Mouse (Mus musculus): Measurements from ENCODE around the gene Tmem210. TPM values are rescaled to one million over a fixed set of nuclear protein-coding genes. Genes with fewer than 3 reads are reported as not detected.

Tmem210 gene
- polyA plus RNA-seq, 1 experiment = not detected

DNA sequence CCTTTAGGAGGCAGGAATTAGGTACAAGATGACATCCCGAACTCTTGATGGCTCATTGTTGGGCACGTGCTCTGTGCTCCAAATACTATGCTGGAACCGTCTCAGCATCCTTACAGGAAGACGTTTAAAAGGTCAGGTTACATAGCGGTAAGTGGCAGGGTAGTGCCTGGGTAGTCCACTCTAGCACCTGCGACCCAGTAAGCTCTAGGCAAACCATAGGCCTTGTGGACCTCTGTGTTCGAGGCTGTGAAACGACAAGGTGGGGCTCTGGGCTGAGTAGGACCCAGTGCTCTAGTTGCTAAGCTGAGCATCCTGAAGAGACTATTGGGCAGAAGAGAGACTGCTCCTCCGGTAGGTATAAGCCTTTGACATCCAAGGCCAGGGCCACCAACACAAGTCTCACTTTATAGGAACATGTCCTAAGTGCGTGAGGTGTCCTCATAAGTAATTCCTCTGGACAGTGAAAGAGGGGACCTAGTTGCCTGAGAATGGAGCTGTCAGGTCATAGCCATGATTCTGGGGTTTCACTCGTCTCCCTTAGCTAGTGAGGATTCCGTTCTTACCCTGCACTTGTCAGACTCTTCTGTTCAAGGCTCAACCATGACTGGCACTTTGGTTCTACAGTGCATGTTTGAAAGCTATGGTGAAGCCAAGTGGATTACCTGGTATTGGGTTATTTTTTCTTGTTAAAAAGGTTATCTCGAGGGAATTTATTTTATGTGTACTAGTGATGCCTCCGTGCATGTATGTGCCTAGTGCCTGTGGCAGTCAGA, 17.8 kb downstream of the Tmem210 start:
- WGBS = 51% methylated on average over 14 of the region's 14 CpGs
- H3K27me3 ChIP-seq (replicated peaks; ENCODE audit: control insufficient read depth, insufficient read depth, low read length) = no peaks in the 10 kb centered on the region

DNA sequence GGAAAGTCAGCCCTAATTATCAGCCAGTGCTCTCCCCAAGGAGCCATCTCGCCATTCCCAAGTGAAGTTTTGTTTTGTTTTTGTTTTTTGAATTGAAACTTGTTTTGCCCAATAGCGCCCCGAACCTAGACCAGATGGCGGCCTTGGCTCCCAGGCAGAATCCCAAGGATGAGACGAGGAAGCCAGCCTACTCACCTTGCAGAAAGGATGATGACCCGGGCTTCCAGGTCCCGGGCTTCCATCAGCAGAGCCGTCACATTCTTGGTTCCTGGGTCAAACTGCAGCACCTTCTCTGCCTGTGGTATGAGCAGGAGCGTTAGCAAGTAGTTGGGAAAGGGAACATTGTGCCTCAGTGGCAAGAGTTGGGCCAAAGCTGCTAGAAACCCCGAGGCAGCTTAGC, 22.2 kb downstream of the Tmem210 start:
- H3K4me3 ChIP-seq (ENCODE audit: insufficient read depth, low read depth, low read length) = no peak overlapping the region
- H3K36me3 ChIP-seq (ENCODE audit: control insufficient read depth, insufficient read depth, low read length) = no peaks in the 10 kb centered on the region
- 59% methylated on average over 10 of the region's 10 CpGs for WGBS
- no peak for DNase-seq
- TF ChIP-seq CTCF (conservative IDR thresholded peaks at IDR 0.05; ENCODE audit: insufficient read depth, insufficient read length, low read depth, low read length) = no peak
- no peak for TF ChIP-seq POLR2A (IDR thresholded peaks at IDR 0.05; ENCODE audit: low read depth, low read length)
- H3K27me3 ChIP-seq (replicated peaks; ENCODE audit: control insufficient read depth, insufficient read depth, low read length) = 0 out of 2 replicates have a peak, but pooled peaks cover 4% of the 10 kb centered on the region
- H3K27ac ChIP-seq (ENCODE audit: insufficient read depth, low read depth, low read length) = no peak overlapping the region
- H3K4me1 ChIP-seq (ENCODE audit: control insufficient read depth, insufficient read depth, low read length) = no peaks in the 10 kb centered on the region

More for the DNA sequence above, 17.8 kb downstream of the Tmem210 start:
- no peaks in the 10 kb centered on the region for H3K36me3 ChIP-seq (ENCODE audit: control insufficient read depth, insufficient read depth, low read length)
- H3K4me1 ChIP-seq (ENCODE audit: control insufficient read depth, insufficient read depth, low read length) = no peaks in the 10 kb centered on the region
- no peak for DNase-seq
- H3K4me3 ChIP-seq (ENCODE audit: insufficient read depth, low read depth, low read length) = no peak overlapping the region
- TF ChIP-seq POLR2A (IDR thresholded peaks at IDR 0.05; ENCODE audit: low read depth, low read length) (no peak), CTCF (conservative IDR thresholded peaks at IDR 0.05; ENCODE audit: insufficient read depth, insufficient read length, low read depth, low read length) (no peak)
- no peak overlapping the region for H3K27ac ChIP-seq (ENCODE audit: insufficient read depth, low read depth, low read length)

GRCm38 (mm10) chr2:25310969-25311368, 23.0 kb downstream of the Tmem210 start:
- no peaks in the 10 kb centered on the region for H3K4me1 ChIP-seq (ENCODE audit: control insufficient read depth, insufficient read depth, low read length)
- TF ChIP-seq CTCF (conservative IDR thresholded peaks at IDR 0.05; ENCODE audit: insufficient read depth, insufficient read length, low read depth, low read length) (no peak), POLR2A (IDR thresholded peaks at IDR 0.05; ENCODE audit: low read depth, low read length) (no peak)
- 0 out of 2 replicates have a peak, but pooled peaks cover 4% of the 10 kb centered on the region for H3K27me3 ChIP-seq (replicated peaks; ENCODE audit: control insufficient read depth, insufficient read depth, low read length)
- H3K4me3 ChIP-seq (ENCODE audit: insufficient read depth, low read depth, low read length) = no peak overlapping the region
- DNase-seq = no peak
- WGBS = 3% methylated on average over 22 of the region's 22 CpGs
- no peaks in the 10 kb centered on the region for H3K36me3 ChIP-seq (ENCODE audit: control insufficient read depth, insufficient read depth, low read length)
- no peak overlapping the region for H3K27ac ChIP-seq (ENCODE audit: insufficient read depth, low read depth, low read length)

- Histone ChIP-seq H3K36me3 (ENCODE audit: control insufficient read depth, insufficient read depth, low read length) (no peaks in the 10 kb centered on the region), H3K4me3 (ENCODE audit: insufficient read depth, low read depth, low read length) (no peak overlapping the region), H3K27ac (ENCODE audit: insufficient read depth, low read depth, low read length) (no peak overlapping the region), H3K27me3 (replicated peaks; ENCODE audit: control insufficient read depth, insufficient read depth, low read length) (0 out of 2 replicates have a peak, but pooled peaks cover 4% of the 10 kb centered on the region), H3K4me1 (ENCODE audit: control insufficient read depth, insufficient read depth, low read length) (no peaks in the 10 kb centered on the region)
- no peak for DNase-seq
- WGBS = 5% methylated on average over 11 of the region's 11 CpGs
- TF ChIP-seq CTCF (conservative IDR thresholded peaks at IDR 0.05; ENCODE audit: insufficient read depth, insufficient read length, low read depth, low read length) (no peak), POLR2A (IDR thresholded peaks at IDR 0.05; ENCODE audit: low read depth, low read length) (no peak)
These were observed 23.5 kb downstream of the Tmem210 start for GRCm38 (mm10) chr2:25311491-25311891.

DNA sequence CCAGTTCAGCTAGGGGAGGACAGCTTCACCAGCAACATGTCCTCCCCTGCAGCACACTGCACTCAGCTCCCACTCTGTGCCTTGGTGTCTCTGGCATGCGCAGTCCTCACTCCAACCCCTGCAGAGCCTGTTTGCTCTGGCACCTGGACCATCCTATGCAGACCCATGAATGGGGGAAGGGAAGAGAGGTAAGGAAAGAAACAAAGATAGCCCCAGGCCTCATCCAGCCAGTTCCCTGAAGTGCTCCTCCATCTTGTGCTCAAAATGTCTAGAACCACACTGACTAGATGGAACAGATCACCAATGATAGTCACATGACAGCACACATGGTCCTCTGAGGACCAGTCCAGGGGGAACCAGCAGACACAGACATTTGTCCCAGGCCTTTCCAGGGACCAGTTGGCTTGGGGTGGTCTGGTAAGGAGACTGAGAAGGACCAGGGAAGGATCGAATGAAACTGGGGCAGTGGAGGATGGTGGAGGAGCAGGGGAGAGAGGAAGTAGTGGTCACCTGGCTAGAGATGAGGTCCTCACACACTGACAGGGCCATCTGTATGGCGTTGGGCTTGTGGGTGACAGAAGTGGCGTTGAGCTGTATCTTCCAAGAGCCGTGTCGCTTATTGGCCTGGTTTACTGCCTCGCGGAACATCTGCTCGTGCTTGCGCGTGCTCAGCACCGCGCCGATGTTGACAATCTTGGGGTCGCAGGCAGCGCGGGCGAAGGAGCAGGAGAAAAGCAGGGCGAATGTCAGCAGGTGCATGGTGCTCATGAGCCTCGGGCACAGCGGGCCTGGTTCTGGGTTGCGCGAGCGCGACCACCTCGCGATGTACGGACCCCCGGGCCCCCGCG, 30.4 kb downstream of the Tmem210 start:
- Histone ChIP-seq H3K4me1 (ENCODE audit: control insufficient read depth, insufficient read depth, low read length) (no peaks in the 10 kb centered on the region), H3K27ac (ENCODE audit: insufficient read depth, low read depth, low read length) (no peak overlapping the region), H3K27me3 (replicated peaks; ENCODE audit: control insufficient read depth, insufficient read depth, low read length) (no peaks in the 10 kb centered on the region), H3K36me3 (ENCODE audit: control insufficient read depth, insufficient read depth, low read length) (no peaks in the 10 kb centered on the region), H3K4me3 (ENCODE audit: insufficient read depth, low read depth, low read length) (no peak overlapping the region)
- no peak for TF ChIP-seq POLR2A (IDR thresholded peaks at IDR 0.05; ENCODE audit: low read depth, low read length)
- TF ChIP-seq CTCF (conservative IDR thresholded peaks at IDR 0.05; ENCODE audit: insufficient read depth, insufficient read length, low read depth, low read length) = no peak
- no peak for DNase-seq
- WGBS = 6% methylated on average over 31 of the region's 31 CpGs

- no peak within 1 kb of the TSS for H3K4me3 ChIP-seq (ENCODE audit: insufficient read depth, low read depth, low read length)
- DNase-seq = peak; percentile 51
- 10% methylated on average over 58 of the region's 58 CpGs for WGBS
- no peaks in the 10 kb centered on the region for H3K4me1 ChIP-seq (ENCODE audit: control insufficient read depth, insufficient read depth, low read length)
- TF ChIP-seq CTCF (conservative IDR thresholded peaks at IDR 0.05; ENCODE audit: insufficient read depth, insufficient read length, low read depth, low read length) (no peak), POLR2A (IDR thresholded peaks at IDR 0.05; ENCODE audit: low read depth, low read length) (no peak)
- no peaks in the 10 kb centered on the region for H3K36me3 ChIP-seq (ENCODE audit: control insufficient read depth, insufficient read depth, low read length)
- no peak within 1 kb of the TSS for H3K27ac ChIP-seq (ENCODE audit: insufficient read depth, low read depth, low read length)
- H3K27me3 ChIP-seq (replicated peaks; ENCODE audit: control insufficient read depth, insufficient read depth, low read length) = no peaks in the 10 kb centered on the region
These were observed 31.2 kb downstream of the Tmem210 start, which contains the start of gene Grin1 for GRCm38 (mm10) chr2:25318971-25319773. Gene Grin1, minus strand, starts transcription at chr2:25319187.
